Mouse (Mus musculus) CH12.LX (cell line): ENCODE results near the gene Gpr137b. TPM values are rescaled to one million over a fixed set of nuclear protein-coding genes. Genes with fewer than 3 reads are reported as not detected.
A peak's percentile ranks its signal among the peaks of the same experiment; 100 is the strongest.
"Not testable (repeated sequence)": the region's sequence is repeated elsewhere in the genome, so short reads cannot be mapped to it uniquely, and the experiment has no call there.

Experiments used
- DNase-seq: peaks from one replicate; pipeline ENCODE4 v3.0.0-alpha.2; 2013; ENCODE audit errors: extremely low read depth
- H3K27ac ChIP-seq: 2 replicates; pipeline ENCODE4 v1.5.1; 2012; ENCODE audit warnings: low read depth, mild to moderate bottlenecking, control low read depth, moderate library complexity; ENCODE audit not compliant: insufficient read depth
- H3K27me3 ChIP-seq: replicated peaks from 2 replicates; pipeline ENCODE3; 2012; ENCODE audit warnings: inconsistent platforms
- H3K36me3 ChIP-seq, 2 experiments: replicated peaks in 1 of 2; 2 replicates each; pipeline versions ENCODE3 to v1.6.1; 2012; ENCODE audit warnings: inconsistent platforms in 1 of 2, low read length in 1 of 2, mild to moderate bottlenecking in 1 of 2, mixed read lengths in 1 of 2, moderate library complexity in 1 of 2; ENCODE audit not compliant: control insufficient read depth in 1 of 2, insufficient read depth in 1 of 2
- H3K4me1 ChIP-seq, 2 experiments: 2 replicates each; pipeline ENCODE4 v1.6.1; 2012; ENCODE audit warnings: inconsistent platforms in 1 of 2, moderate library complexity in 1 of 2; ENCODE audit not compliant: insufficient read depth in 2 of 2, control insufficient read depth in 1 of 2
- H3K4me2 ChIP-seq: 2 replicates; pipeline ENCODE4 v1.6.1; 2012; ENCODE audit warnings: low read depth, mild to moderate bottlenecking, control low read depth; ENCODE audit not compliant: poor library complexity, insufficient read depth, severe bottlenecking
- H3K4me3 ChIP-seq, 3 experiments: fragments of 150-350 bp in 1 of 3; sonication (generic) in 1 of 3; replicated peaks in 1 of 3; 2 replicates each; pipeline versions ENCODE3 to v1.5.1; 2011 to 2012; ENCODE audit warnings: low read depth in 2 of 3, low read length in 2 of 3, mild to moderate bottlenecking in 2 of 3, moderate library complexity in 2 of 3, control low read depth in 1 of 3, improper control_type of control experiment in 1 of 3, inconsistent platforms in 1 of 3, mixed read lengths in 1 of 3; ENCODE audit not compliant: poor library complexity in 1 of 3
- H3K79me2 ChIP-seq: replicated peaks from 2 replicates; pipeline ENCODE4 v1.6.1; 2012; ENCODE audit warnings: mild to moderate bottlenecking, moderate library complexity; ENCODE audit not compliant: control insufficient read depth, poor library complexity, insufficient read depth, severe bottlenecking; ENCODE audit errors: extremely low read depth
- H3K9ac ChIP-seq: 2 replicates; pipeline ENCODE4 v1.6.1; 2012; ENCODE audit warnings: low read depth, mild to moderate bottlenecking, control low read depth, moderate library complexity; ENCODE audit not compliant: insufficient read depth
- H3K9me3 ChIP-seq: replicated peaks from 2 replicates; pipeline ENCODE3; 2012; ENCODE audit warnings: low read length, inconsistent platforms, mixed read lengths
- CTCF ChIP-seq, 2 experiments: IDR thresholded peaks in 1 of 2; conservative IDR thresholded peaks in 1 of 2; 2 replicates each; pipeline ENCODE4 v1.5.1; 2011 to 2012; ENCODE audit warnings: low read depth in 2 of 2, low read length in 2 of 2, improper control_type of control experiment in 1 of 2, inconsistent platforms in 1 of 2, mild to moderate bottlenecking in 1 of 2, moderate library complexity in 1 of 2
- ELF1 ChIP-seq: IDR thresholded peaks from 2 replicates; pipeline ENCODE4 v1.6.1; 2014; ENCODE audit warnings: low read depth, mild to moderate bottlenecking, inconsistent platforms, low read length, improper control_type of control experiment
- EP300 ChIP-seq: IDR thresholded peaks from 2 replicates; pipeline ENCODE4 v1.6.1; 2011; ENCODE audit warnings: low read length, improper control_type of control experiment
- HCFC1 ChIP-seq: IDR thresholded peaks from 2 replicates; pipeline ENCODE4 v1.6.1; 2012; ENCODE audit warnings: low read depth, mild to moderate bottlenecking, inconsistent platforms, low read length, improper control_type of control experiment
- IRF4 ChIP-seq: IDR thresholded peaks from 2 replicates; pipeline ENCODE4 v1.6.1; 2014; ENCODE audit warnings: low read depth, mild to moderate bottlenecking, inconsistent platforms, low read length, improper control_type of control experiment
- KAT2A ChIP-seq: IDR thresholded peaks from 2 replicates; pipeline ENCODE4 v1.6.1; 2012; ENCODE audit warnings: low read length, improper control_type of control experiment, inconsistent platforms; ENCODE audit not compliant: insufficient replicate concordance
- SIN3A ChIP-seq: IDR thresholded peaks from 2 replicates; pipeline ENCODE4 v1.6.1; 2012; ENCODE audit warnings: low read length, improper control_type of control experiment, inconsistent platforms
- TCF12 ChIP-seq: IDR thresholded peaks from 2 replicates; pipeline ENCODE4 v1.6.1; 2014; ENCODE audit warnings: low read depth, mild to moderate bottlenecking, inconsistent platforms, low read length, improper control_type of control experiment
- dilution Hi-C: fragments of 300-500 bp; cut with MboI; formaldehyde crosslinking; loops from 2 replicates; pipeline ENCODE4 v1.14.3; 2020; ENCODE audit warnings: low sequenced_read_pairs; ENCODE audit not compliant: extremely low pct_unique_long_range_greater_than_20kb, extremely low pct_ligation_motif_present
- in situ Hi-C: fragments of 300-500 bp; cut with MboI; formaldehyde crosslinking; loops from 3 replicates; pipeline ENCODE4 v1.14.3; 2019; ENCODE audit warnings: low sequenced_read_pairs, low pct_ligation_motif_present, low pct_unique_long_range_greater_than_20kb, mixed read lengths
- polyA plus RNA-seq: library from polyadenylated mRNA; unstranded; fragments of >175 nt; gene quantifications from 2 replicates; pipeline ENCODE4 v1.2.1, GENCODE M21; 2012; ENCODE audit warnings: low read depth; ENCODE audit not compliant: insufficient read length
- total RNA-seq, 2 experiments: library from RNA; depleted of rRNA; stranded (reverse); fragments of 300-350 nt in 1 of 2; fragments of >200 nt in 1 of 2; gene quantifications; 2 replicates each; pipeline ENCODE4 v1.2.3; 2012 to 2014

Gpr137b gene
- total and polyA plus RNA-seq, 3 experiments: 7.7 to 28.8 (median 10.0) TPM

GRCm38 (mm10) chr13:13377180-13377579 lies 16.6 kb downstream of the Gpr137b start:
- no peaks in the 10 kb centered on the region for H3K79me2 ChIP-seq
- H3K4me2 ChIP-seq: no peak overlapping the region
- H3K27me3 ChIP-seq: no peaks in the 10 kb centered on the region
- no peak overlapping the region for H3K4me3 ChIP-seq
- TF ChIP-seq ELF1 (no peak), HCFC1 (no peak), SIN3A (no peak), KAT2A (no peak), CTCF (conservative IDR thresholded peaks at IDR 0.05 in 1 of 2, IDR thresholded peaks at IDR 0.05 in 1 of 2; ENCODE audit: low read depth in 2 of 2, low read length in 2 of 2) (no peak)
- TF ChIP-seq, all 38 proteins: peak for 0
- peaks cover 3 to 4% of the 10 kb centered on the region in 2 experiments for H3K36me3 ChIP-seq
- no peak overlapping the region for H3K9ac ChIP-seq
- in situ Hi-C loops (no loop called here), dilution Hi-C loops (no loop called here)
- H3K9me3 ChIP-seq: no peaks in the 10 kb centered on the region
- DNase-seq: no peak
- H3K4me1 ChIP-seq: peaks cover 0 to 3% of the 10 kb centered on the region in 2 experiments; a peak in 1 of 4 replicates
- no peak overlapping the region for H3K27ac ChIP-seq

- H3K27me3 ChIP-seq, H3K4me2 ChIP-seq, H3K27ac ChIP-seq, DNase-seq, H3K4me3 ChIP-seq, H3K36me3 ChIP-seq, H3K79me2 ChIP-seq, dilution Hi-C loops, in situ Hi-C loops, H3K9ac ChIP-seq, H3K9me3 ChIP-seq: not testable (repeated sequence)
- peaks cover 18 to 23% of the 10 kb centered on the region in 2 experiments for H3K4me1 ChIP-seq
These were observed 19.8 kb downstream of the Gpr137b start for GRCm38 (mm10) chr13:13373965-13374364.

GRCm38 (mm10) chr13:13371436-13371835 lies 22.4 kb downstream of the Gpr137b start:
- H3K79me2 ChIP-seq, H3K36me3 ChIP-seq, H3K9ac ChIP-seq, H3K9me3 ChIP-seq, H3K4me3 ChIP-seq, H3K27ac ChIP-seq, dilution Hi-C loops, H3K27me3 ChIP-seq, H3K4me2 ChIP-seq, in situ Hi-C loops: not testable (repeated sequence)
- H3K4me1 ChIP-seq: peaks cover 18 to 23% of the 10 kb centered on the region in 2 experiments
- TF ChIP-seq TCF12 (peak; percentile 43; the same call in 1 of the 2 replicates), IRF4 (peak; percentile 65), EP300 (peak; percentile 74)
- DNase-seq: peak; percentile 60

GRCm38 (mm10) chr13:13366371-13366770 lies 27.4 kb downstream of the Gpr137b start:
- dilution Hi-C loops, H3K9ac ChIP-seq, H3K9me3 ChIP-seq, DNase-seq, H3K4me3 ChIP-seq, in situ Hi-C loops, H3K27me3 ChIP-seq, H3K4me2 ChIP-seq, H3K27ac ChIP-seq, H3K79me2 ChIP-seq: not testable (repeated sequence)
- H3K36me3 ChIP-seq: peaks cover 19 to 22% of the 10 kb centered on the region in 2 experiments
- H3K4me1 ChIP-seq: peaks cover 12 to 13% of the 10 kb centered on the region in 2 experiments

GRCm38 (mm10) chr13:13363536-13363935 lies 30.3 kb downstream of the Gpr137b start:
- H3K9ac ChIP-seq, H3K4me3 ChIP-seq, H3K79me2 ChIP-seq, DNase-seq, dilution Hi-C loops, in situ Hi-C loops, H3K27me3 ChIP-seq, H3K4me2 ChIP-seq, H3K27ac ChIP-seq, H3K9me3 ChIP-seq, H3K4me1 ChIP-seq: not testable (repeated sequence)
- peaks cover 23% of the 10 kb centered on the region in 2 experiments for H3K36me3 ChIP-seq
